Mouse (Mus musculus) heart, postnatal 36 days (tissue): ENCODE results near the gene Gpt2. TPM values are rescaled to one million over a fixed set of nuclear protein-coding genes. Genes with fewer than 3 reads are reported as not detected.
A peak's percentile ranks its signal among the peaks of the same experiment; 100 is the strongest.

Source experiments
- DNase-seq, 2 experiments: peaks; one replicate each; pipeline ENCODE4 v3.0.0; 2021 to 2022
- intact Hi-C: fragments of 180-260 bp; cut with DNase I; formaldehyde crosslinking; loops from one replicate; pipeline ENCODE4 v1.15.1; 2025
- total RNA-seq, 2 experiments: library from RNA; stranded (reverse); gene quantifications; 2 replicates each; pipeline ENCODE4 v1.2.3; 2021

Gene Gpt2
- total RNA-seq, 2 experiments from 2014 or later = 37.8 to 41.5 TPM

- intact Hi-C loops = no loop called here
- no peak for DNase-seq
These were observed 9.9 kb upstream of the Gpt2 start for GRCm38 (mm10) chr8:85482427-85482826.

GRCm38 (mm10) chr8:85487906-85488620 lies 4.3 kb upstream of the Gpt2 start:
- no peak for DNase-seq
- intact Hi-C loops = no loop called here

GRCm38 (mm10) chr8:85488631-85489030 lies 3.7 kb upstream of the Gpt2 start:
- DNase-seq = no peak
- intact Hi-C loops = no loop called here

DNA sequence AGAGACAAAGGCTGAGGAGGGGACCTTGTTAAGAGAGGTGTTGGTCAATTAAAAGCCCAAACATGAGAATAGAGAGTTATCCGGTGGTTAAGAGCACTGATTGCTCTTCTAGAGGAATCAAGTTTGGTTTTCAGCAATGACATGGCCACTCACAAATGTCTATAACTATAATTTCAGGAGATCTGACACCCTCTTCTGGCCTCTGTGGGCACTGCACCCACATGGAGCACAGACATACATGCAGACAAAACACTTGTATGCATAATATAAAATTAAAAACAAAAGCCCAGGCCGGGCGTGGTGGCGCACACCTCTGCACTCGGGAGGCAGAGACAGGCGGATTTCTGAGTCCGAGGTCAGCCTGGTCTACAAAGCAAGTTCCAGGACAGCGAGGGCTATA lies 2.8 kb upstream of the Gpt2 start:
- intact Hi-C loops = no loop called here
- DNase-seq = no peak

- intact Hi-C loops = no loop called here
- DNase-seq = no peak
These were observed 860 bp downstream of the Gpt2 start for GRCm38 (mm10) chr8:85492940-85493931.

GRCm38 (mm10) chr8:85496125-85496524 lies 3.7 kb downstream of the Gpt2 start:
- intact Hi-C loops = no loop called here
- no peak for DNase-seq

- intact Hi-C loops = no loop called here
- no peak for DNase-seq
These were observed 4.4 kb downstream of the Gpt2 start for GRCm38 (mm10) chr8:85496778-85497177.

DNA sequence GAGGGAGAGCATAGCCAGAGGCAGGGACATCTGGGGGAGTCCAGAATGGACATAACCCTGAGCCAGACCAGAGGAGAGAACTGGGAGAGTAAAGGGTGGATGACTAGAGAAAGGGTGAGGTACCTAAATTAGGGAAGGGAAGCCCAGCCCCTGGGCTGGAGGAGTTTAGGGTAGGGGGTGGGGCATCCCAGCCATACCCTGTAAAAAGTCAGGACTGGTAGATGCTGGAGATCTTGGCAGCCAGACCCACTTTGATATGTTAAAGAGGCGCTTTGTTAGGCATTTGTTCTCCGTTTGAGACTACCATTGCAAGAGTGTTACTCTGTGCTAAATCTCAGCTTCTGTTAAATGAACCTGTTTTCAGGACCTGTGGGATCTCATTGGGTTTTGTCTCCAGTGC lies 6.2 kb downstream of the Gpt2 start:
- DNase-seq = no peak
- intact Hi-C loops = no loop called here

DNA sequence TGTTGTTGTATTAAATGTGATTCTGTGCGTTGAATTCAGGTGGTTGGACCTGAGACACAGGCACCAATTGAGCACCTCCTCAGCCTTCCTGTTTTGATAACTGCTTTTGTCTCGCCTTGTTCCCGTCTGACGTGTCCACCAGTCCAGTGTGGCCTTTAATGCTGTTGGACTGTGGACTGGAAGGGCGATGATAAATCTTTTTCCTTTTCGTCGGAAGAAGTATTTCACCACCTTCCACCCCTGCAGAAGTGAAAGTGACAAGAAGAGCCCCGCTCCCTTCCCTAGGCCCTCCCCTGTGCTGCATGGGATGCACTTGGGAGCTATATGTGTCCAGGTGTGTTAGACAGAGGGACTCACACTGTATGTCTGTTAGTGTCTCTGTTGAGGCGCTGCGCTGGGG lies 8.1 kb downstream of the Gpt2 start:
- no peak for DNase-seq
- intact Hi-C loops = no loop called here

GRCm38 (mm10) chr8:85500955-85501685 lies 8.7 kb downstream of the Gpt2 start:
- peak; percentile 46 to 54 for DNase-seq
- intact Hi-C loops = no loop called here

GRCm38 (mm10) chr8:85502381-85502780 lies 10.0 kb downstream of the Gpt2 start:
- intact Hi-C loops = no loop called here
- no peak for DNase-seq

DNA sequence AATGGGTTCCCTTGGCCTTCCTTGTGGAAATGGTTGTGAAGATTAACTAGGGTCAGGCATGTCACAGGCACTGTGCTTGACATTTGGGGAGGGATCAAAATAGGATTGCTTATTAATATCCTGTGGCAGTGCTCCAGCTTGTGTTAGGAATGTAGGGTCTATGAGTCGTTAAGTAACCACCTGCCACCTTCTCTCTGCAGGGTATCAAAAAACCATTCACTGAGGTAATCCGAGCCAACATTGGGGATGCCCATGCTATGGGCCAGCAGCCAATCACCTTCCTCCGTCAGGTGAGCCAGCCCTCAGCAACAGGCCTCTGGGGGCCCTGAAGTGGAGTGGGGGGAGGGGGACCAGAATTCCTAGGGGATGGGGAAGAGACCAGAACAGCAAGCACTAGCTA lies 10.7 kb downstream of the Gpt2 start:
- DNase-seq = no peak
- intact Hi-C loops = no loop called here

DNA sequence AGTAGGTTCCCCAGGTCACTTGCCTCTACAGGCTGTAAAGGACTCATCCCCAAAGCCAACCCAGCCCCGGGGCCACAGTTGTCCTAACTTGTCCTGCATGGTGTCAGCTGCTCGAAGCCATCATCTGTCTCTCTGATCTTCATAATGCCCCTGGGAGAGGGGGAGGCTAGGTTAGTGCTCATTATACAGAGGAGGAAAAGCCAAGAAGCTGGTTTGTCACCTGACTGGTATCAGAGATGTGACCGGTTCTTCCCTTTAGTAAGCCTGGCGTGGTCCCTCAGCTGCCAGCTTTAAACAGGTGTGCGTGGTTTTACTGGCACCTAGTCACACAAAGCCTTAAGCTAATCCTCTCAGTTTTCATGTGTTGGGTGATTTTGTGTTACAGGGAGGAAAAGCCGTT lies 12.3 kb downstream of the Gpt2 start:
- intact Hi-C loops = no loop called here
- DNase-seq = no peak

DNA sequence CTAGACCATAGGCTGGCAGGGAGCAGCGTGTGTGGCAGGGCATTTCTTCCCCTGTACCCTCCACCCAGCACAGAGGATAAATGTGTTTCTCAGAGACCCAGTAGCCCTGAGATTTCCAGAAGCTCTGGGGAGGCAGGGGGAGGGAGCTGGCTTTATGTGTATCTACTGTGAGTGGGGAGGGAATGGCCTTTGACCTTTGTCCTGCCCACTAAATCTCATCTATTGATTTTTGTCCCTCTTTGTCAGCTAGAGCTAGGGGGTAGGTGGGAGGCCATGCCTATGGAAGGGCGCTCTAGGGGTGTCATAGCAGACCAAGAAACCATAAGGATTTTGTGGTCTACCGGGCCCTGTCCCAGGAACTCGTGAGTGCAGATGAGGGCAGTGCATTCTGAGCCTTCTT lies 14.2 kb downstream of the Gpt2 start:
- intact Hi-C loops = no loop called here

DNA sequence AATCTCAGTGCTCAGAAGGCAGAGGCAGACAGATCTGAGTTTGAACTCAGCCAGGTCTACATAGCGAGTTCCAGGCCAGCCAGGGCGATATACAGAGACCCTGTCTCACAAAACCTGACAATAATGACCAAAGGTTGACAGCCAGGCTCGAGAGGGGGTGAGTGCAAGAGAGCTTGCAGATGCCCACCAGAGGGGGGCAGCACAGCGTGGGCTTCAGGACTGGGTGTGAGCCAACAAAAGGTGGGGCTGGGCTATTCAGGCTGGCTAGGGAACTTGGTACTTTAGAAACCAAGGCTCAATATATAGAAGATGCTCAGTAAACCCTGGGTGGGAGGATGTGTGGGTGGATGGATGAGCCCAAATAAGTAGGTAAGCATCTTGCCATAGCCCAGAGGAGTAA lies 16.3 kb downstream of the Gpt2 start:
- intact Hi-C loops = no loop called here
- DNase-seq = no peak

More for the DNA sequence above, 14.2 kb downstream of the Gpt2 start:
- no peak for DNase-seq

GRCm38 (mm10) chr8:85512234-85512633 lies 19.9 kb downstream of the Gpt2 start:
- intact Hi-C loops = no loop called here
- no peak for DNase-seq

DNA sequence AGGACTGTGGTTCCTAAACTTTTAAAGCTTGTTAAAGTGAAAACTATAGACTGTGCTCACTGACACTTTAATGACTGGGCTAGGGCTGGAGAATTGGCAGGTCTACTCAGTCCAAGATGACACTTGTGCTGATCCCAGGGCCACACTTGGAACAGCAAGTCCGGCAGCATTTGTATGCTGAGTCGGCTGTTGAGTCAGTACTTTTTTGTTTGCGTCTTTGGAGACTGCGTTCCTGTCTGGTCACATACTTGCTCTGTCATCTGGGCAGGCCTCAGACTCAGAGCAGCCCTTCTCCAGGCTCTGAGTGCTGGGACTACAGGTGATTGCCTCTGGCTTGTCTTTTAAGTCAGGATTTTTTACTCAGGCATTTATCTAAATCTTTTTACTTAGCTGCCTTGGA lies 20.9 kb downstream of the Gpt2 start:
- intact Hi-C loops = no loop called here

DNA sequence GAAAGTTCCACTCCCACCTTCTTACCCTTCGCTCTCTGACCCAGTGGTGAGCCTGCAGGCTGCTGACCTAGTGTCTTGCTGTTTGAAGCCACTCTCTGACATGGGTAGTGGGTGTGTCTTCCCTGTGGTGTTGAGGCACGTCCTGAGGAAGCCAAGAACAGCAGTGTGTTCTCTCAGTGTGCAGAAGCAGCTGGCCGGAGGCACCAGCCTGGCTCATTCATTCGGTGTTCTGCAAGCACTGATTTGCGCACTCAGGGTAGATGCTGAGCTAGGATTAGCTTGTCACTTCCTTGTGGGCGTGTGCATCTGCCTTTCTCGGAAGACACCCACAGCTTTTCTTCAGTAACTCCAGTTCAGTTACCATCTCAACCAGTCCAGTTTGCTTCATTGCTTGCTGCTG lies 23.0 kb downstream of the Gpt2 start:
- DNase-seq = no peak
- intact Hi-C loops = no loop called here

More for the DNA sequence above, 20.9 kb downstream of the Gpt2 start:
- no peak for DNase-seq

DNA sequence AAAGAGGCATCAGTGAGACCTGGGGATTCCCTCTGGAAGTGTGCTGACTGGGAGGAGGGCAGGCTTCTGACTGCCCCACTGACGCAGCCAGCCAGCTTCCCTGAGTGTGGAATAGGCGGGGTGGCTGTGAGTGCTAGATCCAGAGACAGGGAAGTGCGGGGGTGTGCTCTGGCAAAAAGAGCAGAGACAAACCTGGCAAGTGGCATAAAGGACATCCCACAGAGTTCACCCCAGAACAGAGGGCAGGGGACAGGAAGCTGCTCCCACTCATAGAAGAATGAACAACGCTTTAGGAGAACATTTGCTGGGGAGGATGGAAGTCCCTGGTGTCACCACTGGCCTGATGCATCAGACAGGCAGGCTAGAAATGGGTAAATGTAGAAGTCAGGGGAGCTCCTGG lies 25.0 kb downstream of the Gpt2 start:
- intact Hi-C loops = no loop called here
- DNase-seq = no peak

DNA sequence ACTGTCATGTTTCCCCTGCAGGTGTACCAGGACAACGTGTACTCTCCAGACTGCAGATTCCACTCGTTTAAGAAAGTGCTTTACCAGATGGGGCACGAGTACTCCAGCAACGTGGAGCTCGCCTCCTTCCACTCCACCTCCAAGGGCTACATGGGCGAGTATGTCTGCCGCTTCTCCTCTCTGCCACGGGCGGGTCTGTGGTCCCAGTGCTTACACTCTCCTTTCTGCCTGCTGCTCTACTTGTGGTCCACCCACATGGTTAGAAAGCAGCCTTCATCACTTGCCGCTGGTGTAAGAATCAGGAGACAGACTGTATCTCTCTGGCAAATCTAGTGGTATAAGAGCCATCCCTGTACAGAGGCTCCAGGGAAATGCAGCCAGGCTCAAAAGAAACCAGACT lies 25.6 kb downstream of the Gpt2 start:
- intact Hi-C loops = no loop called here

DNA sequence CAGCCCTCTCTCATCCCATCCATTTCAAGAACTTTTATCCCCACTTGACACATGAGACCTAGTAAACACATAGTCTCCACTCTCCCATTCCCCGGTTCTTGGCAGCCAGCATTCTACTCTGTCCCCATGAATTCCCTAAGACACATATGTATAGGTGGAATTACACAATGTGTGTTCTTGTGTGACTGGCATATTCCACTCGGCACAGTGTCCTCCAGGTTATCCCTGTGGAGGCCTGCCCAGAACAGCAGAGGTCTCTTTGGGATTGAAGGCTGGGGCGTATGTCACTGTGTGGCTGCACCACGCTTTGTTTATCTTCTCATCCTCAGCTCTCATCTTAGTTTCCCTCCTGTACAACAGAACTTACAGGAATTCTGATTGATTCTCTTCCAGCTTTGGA lies 28.2 kb downstream of the Gpt2 start:
- intact Hi-C loops = loop anchor here (10.0 kb wide), 2 partner anchors 144 to 206 kb away; no protein-coding TSS in a partner anchor

More for the DNA sequence above, 25.6 kb downstream of the Gpt2 start:
- DNase-seq = no peak

More for the DNA sequence above, 28.2 kb downstream of the Gpt2 start:
- DNase-seq = no peak
